Mouse (Mus musculus) ES-Bruce4 (cell line): ENCODE measurements at regions not wholly inside any gene's neighbourhood (a gene's known extent, or its start where the extent isn't known, plus 50 kb on each side); places are given as distances from the start of the nearest gene placed in this dataset.

Experiments used
- H3K27ac ChIP-seq: 2 replicates; pipeline ENCODE4 v1.5.1; 2012; ENCODE audit warnings: low read length, inconsistent platforms; ENCODE audit not compliant: insufficient read depth
- H3K27me3 ChIP-seq: 2 replicates; pipeline ENCODE4 v1.6.1; 2012; ENCODE audit warnings: mild to moderate bottlenecking, low read length, inconsistent platforms; ENCODE audit not compliant: control insufficient read depth, poor library complexity, insufficient read depth, severe bottlenecking
- H3K36me3 ChIP-seq: 2 replicates; pipeline ENCODE4 v1.6.1; 2012; ENCODE audit warnings: inconsistent platforms, mild to moderate bottlenecking, low read length, moderate library complexity; ENCODE audit not compliant: control insufficient read depth, poor library complexity, insufficient read depth, severe bottlenecking
- H3K4me1 ChIP-seq: one replicate; pipeline ENCODE4 v1.8.1; 2011; ENCODE audit warnings: low read length; ENCODE audit not compliant: control insufficient read depth, insufficient read depth
- H3K4me3 ChIP-seq: 2 replicates; pipeline ENCODE4 v1.5.1; 2011; ENCODE audit warnings: low read depth, mild to moderate bottlenecking, low read length
- H3K9ac ChIP-seq: 2 replicates; pipeline ENCODE4 v1.6.1; 2012; ENCODE audit warnings: low read depth, mild to moderate bottlenecking, inconsistent platforms; ENCODE audit not compliant: poor library complexity, severe bottlenecking
- H3K9me3 ChIP-seq: replicated peaks from 2 replicates; pipeline ENCODE4 v1.6.1; 2012; ENCODE audit warnings: mild to moderate bottlenecking, low read length, inconsistent platforms; ENCODE audit not compliant: control insufficient read depth, poor library complexity, insufficient read depth, severe bottlenecking
- CTCF ChIP-seq: IDR thresholded peaks from one replicate; pipeline ENCODE4 v1.8.1; 2011; ENCODE audit warnings: low read depth, low read length
- EP300 ChIP-seq: IDR thresholded peaks from 2 replicates; pipeline ENCODE4 v1.6.1; 2011; ENCODE audit warnings: low read depth, low read length; ENCODE audit not compliant: insufficient read depth
- POLR2A ChIP-seq: IDR thresholded peaks from one replicate; pipeline ENCODE4 v1.8.1; 2011; ENCODE audit warnings: low read length; ENCODE audit not compliant: insufficient read depth

GRCm38 (mm10) chr2:114879084-114879483, 224.3 kb upstream of the Dph6 start:
- Histone ChIP-seq H3K9me3 (no peaks in the 10 kb centered on the region), H3K9ac (no peak overlapping the region)
- TF ChIP-seq CTCF: no peak
- no peak for TF ChIP-seq EP300
- no peak for TF ChIP-seq POLR2A

DNA sequence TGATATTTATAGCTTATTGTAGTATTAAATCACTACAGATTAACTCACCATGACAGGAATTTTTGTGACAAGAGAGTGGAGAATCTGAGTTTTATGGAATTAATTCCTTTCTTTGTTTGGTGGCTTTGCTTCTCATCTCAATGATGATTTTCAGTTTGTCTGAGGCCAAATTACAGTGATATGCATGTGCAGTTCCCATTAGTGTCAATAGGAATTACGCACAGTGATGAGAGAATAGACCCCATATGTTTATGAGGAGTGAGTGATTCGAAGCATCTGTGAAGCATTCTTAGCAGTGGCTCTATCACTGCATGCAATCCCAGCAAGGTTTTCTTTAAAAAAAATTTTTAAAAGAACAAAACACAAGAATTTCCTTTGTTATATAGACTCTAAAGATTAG, 225.0 kb upstream of the Dph6 start:
- no peaks in the 10 kb centered on the region for H3K9me3 ChIP-seq
- TF ChIP-seq EP300 (no peak), POLR2A (no peak)

More at GRCm38 (mm10) chr2:114879084-114879483, 224.3 kb upstream of the Dph6 start:
- H3K4me1 ChIP-seq: no peaks in the 10 kb centered on the region
- H3K27me3 ChIP-seq: no peaks in the 10 kb centered on the region
- H3K36me3 ChIP-seq: no peaks in the 10 kb centered on the region
- H3K27ac ChIP-seq: no peak overlapping the region
- H3K4me3 ChIP-seq: no peak overlapping the region

DNA sequence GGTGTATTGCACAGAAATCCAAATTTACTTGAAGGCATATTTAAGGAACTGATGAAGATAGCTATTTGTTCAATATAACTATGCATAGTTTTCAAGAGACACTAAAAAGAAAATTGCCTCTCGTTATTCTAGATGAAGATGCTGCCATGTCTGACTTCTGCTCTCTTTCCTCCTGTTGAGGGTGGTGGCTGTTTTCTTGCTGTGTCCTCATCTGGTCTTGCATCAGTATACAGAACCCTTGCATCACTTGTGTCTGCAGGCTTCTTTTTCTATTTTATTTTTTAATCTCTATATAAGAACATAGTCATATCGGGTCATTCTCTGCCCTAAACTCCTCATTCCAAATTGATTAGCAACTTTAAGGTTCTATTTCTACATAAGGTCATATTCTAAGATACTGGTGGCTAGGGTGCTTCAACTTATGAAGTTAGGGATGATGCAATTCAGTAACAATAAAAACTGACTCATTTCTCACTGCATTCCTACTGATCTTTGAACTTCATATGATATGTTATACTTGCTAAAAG, 231.0 kb upstream of the Dph6 start:
- TF ChIP-seq POLR2A (no peak), CTCF (no peak), EP300 (no peak)
- H3K4me3 ChIP-seq: no peak overlapping the region
- no peak overlapping the region for H3K9ac ChIP-seq
- H3K4me1 ChIP-seq: no peaks in the 10 kb centered on the region
- no peaks in the 10 kb centered on the region for H3K9me3 ChIP-seq
- no peaks in the 10 kb centered on the region for H3K27me3 ChIP-seq
- no peak overlapping the region for H3K27ac ChIP-seq
- no peaks in the 10 kb centered on the region for H3K36me3 ChIP-seq

More for the DNA sequence above, 225.0 kb upstream of the Dph6 start:
- H3K36me3 ChIP-seq: no peaks in the 10 kb centered on the region
- H3K4me3 ChIP-seq: no peak overlapping the region
- no peaks in the 10 kb centered on the region for H3K4me1 ChIP-seq
- no peak overlapping the region for H3K9ac ChIP-seq
- H3K27ac ChIP-seq: no peak overlapping the region
- H3K27me3 ChIP-seq: no peaks in the 10 kb centered on the region

DNA sequence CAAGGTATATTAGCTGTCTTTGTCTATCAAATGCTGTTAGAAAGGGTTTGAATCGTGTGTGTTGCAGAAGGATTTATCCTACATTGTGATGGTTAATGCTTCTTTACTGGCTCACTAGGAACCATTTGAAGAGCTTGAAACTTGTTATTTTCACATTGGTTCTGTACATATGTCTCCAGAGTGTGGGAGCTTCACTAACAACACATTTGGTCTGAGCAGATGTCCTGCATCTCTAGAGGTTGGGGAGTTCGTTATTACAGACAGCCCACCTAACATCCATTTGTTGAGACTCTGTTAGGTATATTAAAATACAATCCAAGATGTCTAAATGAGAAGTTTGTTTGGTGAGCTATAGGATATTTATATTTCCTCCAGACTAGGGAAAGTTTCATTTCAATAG, 244.0 kb upstream of the Dph6 start:
- Histone ChIP-seq H3K9me3 (no peaks in the 10 kb centered on the region), H3K27ac (no peak overlapping the region), H3K4me1 (no peaks in the 10 kb centered on the region)

DNA sequence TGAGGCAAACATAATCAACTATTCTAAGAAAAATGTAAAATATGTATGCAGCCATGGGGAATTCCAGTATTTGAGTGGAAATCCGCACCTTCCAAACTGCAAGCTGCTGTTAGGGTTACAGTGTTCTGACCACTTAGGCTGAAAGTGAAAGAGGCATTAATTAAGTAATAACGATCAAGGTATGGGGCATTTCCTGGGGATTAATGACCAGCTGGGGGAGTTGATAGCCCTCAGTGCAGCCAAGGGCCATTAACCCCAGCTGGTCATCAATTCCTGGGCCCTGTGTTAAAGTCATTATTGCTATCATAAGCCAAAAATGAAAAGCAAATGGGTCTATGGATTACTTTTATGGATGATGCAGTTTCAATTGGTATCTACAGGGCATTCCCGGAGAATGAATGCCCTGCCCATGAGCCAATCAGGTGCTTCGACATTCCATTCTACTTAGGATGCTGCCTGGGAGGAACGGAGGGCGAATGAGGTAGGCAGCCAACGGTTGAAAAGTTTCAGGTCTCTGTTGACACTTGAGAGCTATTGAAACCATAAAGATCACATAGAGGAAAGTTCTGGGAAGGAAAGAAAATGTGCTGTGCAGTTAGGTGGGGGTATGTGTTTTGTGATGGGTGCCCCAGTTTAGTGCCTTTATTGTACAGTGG, 257.2 kb upstream of the Dph6 start:
- Histone ChIP-seq H3K27me3 (no peaks in the 10 kb centered on the region), H3K9ac (no peak overlapping the region), H3K4me3 (no peak overlapping the region), H3K27ac (no peak overlapping the region), H3K9me3 (no peaks in the 10 kb centered on the region), H3K4me1 (no peaks in the 10 kb centered on the region), H3K36me3 (no peaks in the 10 kb centered on the region)
- TF ChIP-seq POLR2A (no peak), CTCF (no peak), EP300 (no peak)

More for the DNA sequence above, 244.0 kb upstream of the Dph6 start:
- TF ChIP-seq CTCF (no peak), EP300 (no peak), POLR2A (no peak)
- Histone ChIP-seq H3K27me3 (no peaks in the 10 kb centered on the region), H3K4me3 (no peak overlapping the region), H3K36me3 (no peaks in the 10 kb centered on the region), H3K9ac (no peak overlapping the region)

DNA sequence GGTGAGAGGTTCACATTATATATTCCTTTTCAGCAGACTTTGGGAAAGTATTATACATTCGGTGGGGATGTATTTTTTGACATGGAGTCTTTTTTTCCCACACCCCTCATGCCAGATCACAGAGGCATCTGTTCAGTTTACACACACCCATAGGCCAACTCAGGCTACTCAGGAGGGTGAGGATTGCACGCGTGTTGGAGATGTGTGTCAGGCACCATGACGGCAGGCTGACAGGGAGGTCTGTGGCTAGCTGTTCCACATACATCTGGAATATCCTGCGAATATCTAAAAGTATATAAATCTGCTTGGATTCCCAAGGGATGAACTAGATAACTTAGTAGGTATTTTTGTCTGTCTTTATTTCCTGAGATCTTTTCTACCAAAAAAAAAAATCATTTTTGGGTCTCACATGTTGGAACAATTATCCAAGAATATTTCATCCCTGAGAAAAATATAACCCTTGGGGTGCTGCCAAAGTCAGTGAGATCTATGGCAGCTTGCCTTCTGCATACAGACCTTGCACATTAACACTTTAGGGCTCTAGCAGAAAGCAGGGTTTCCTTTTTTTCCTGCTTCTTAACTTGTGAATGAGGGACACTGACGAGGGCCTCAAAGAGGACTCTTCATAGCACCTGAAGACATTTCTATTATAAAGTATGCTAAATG, 260.4 kb upstream of the Dph6 start:
- H3K36me3 ChIP-seq: no peaks in the 10 kb centered on the region
- no peak overlapping the region for H3K9ac ChIP-seq
- H3K9me3 ChIP-seq: no peaks in the 10 kb centered on the region
- no peaks in the 10 kb centered on the region for H3K27me3 ChIP-seq
- H3K27ac ChIP-seq: no peak overlapping the region
- TF ChIP-seq POLR2A (no peak), CTCF (no peak)
- no peak overlapping the region for H3K4me3 ChIP-seq
- H3K4me1 ChIP-seq: no peaks in the 10 kb centered on the region
